Comparison of ENCODE assay signal across 17 mouse cellular contexts in genomic region chr2:132527864-132528263, GRCm38 (mm10). TPM values are rescaled to one million over a fixed set of nuclear protein-coding genes. Genes with fewer than 3 reads are reported as not detected.
DNase-seq lines count a peak whose midpoint lies in the region; ATAC-seq lines count a peak whose summit lies in the region.
"Had no signal": no experiment of that assay in that cellular context is flagged by ENCODE, and none has a peak within 500 bp of the region (broad histone marks: within the 10 kb centered on the region; RNA-seq: fewer than 3 reads in every experiment).

No protein-coding gene starts in this region.

- no peak overlapping the region for H3K27ac ChIP-seq in forebrain, embryonic 13.5 days
- no peak overlapping the region for H3K27ac ChIP-seq in forebrain, embryonic 11.5 days (ENCODE audit: low read depth, low read length)
- H3K27ac ChIP-seq in liver, embryonic 12.5 days = no peak overlapping the region
- H3K27ac ChIP-seq in liver, embryonic 16.5 days (ENCODE audit: low read length) = no peak overlapping the region
- H3K27ac ChIP-seq: hindbrain, embryonic 10.5 days; layer of hippocampus, adult 2 months; midbrain, embryonic 13.5 days had no signal

- 74% methylated on average over 1 of the region's 1 CpGs for WGBS in forebrain, embryonic 13.5 days
- WGBS in forebrain, embryonic 11.5 days = 88% methylated on average over 1 of the region's 1 CpGs
- WGBS in liver, embryonic 12.5 days (ENCODE audit: insufficient replicate concordance) = 77% methylated on average over 1 of the region's 1 CpGs
- 39% methylated on average over 1 of the region's 1 CpGs for WGBS in liver, embryonic 16.5 days (ENCODE audit: insufficient replicate concordance)

- no peak for DNase-seq in forebrain, embryonic 11.5 days (ENCODE audit: low spot score)
- DNase-seq in liver = no peak
- DNase-seq in adipocyte (ENCODE audit: low spot score) = peak; percentile 42
- DNase-seq in left cerebral cortex, postnatal 25 days (ENCODE audit: low spot score in 2 of 2) = no peak
- DNase-seq in kidney, adult 8-10 months = no peak
- DNase-seq: cerebellum, postnatal 36 days; gastrocnemius, postnatal 14 days; kidney, adult 18-20 months; lung, adult 18-20 months; thymus, adult 2 months had no signal

- no peaks in the 10 kb centered on the region for H3K9me3 ChIP-seq in forebrain, embryonic 13.5 days (replicated peaks)
- no peaks in the 10 kb centered on the region for H3K9me3 ChIP-seq in forebrain, embryonic 11.5 days (ENCODE audit: control insufficient read depth, low read length)
- no peaks in the 10 kb centered on the region for H3K9me3 ChIP-seq in liver, embryonic 12.5 days (replicated peaks)
- no peaks in the 10 kb centered on the region for H3K9me3 ChIP-seq in liver, embryonic 16.5 days (replicated peaks; ENCODE audit: control insufficient read depth, low read length)
- H3K9me3 ChIP-seq: hindbrain, embryonic 10.5 days; midbrain, embryonic 13.5 days had no signal

- H3K36me3 ChIP-seq in forebrain, embryonic 13.5 days (ENCODE audit: poor library complexity, severe bottlenecking) = peaks cover 35% of the 10 kb centered on the region
- no peaks in the 10 kb centered on the region; the same call in 1 of the 2 replicates for H3K36me3 ChIP-seq in forebrain, embryonic 11.5 days (ENCODE audit: control insufficient read depth, insufficient read depth, low read length)
- H3K36me3 ChIP-seq in liver, embryonic 12.5 days = peaks cover 55% of the 10 kb centered on the region
- peaks cover 26% of the 10 kb centered on the region for H3K36me3 ChIP-seq in liver, embryonic 16.5 days (ENCODE audit: control insufficient read depth, insufficient read depth)

- H3K4me1 ChIP-seq in forebrain, embryonic 13.5 days = peaks cover 6% of the 10 kb centered on the region; the same call in 1 of the 2 replicates
- H3K4me1 ChIP-seq in forebrain, embryonic 11.5 days (replicated peaks; ENCODE audit: control insufficient read depth, insufficient read depth, low read length) = no peaks in the 10 kb centered on the region
- no peaks in the 10 kb centered on the region for H3K4me1 ChIP-seq in liver, embryonic 12.5 days
- no peaks in the 10 kb centered on the region for H3K4me1 ChIP-seq in liver, embryonic 16.5 days (ENCODE audit: control insufficient read depth, low read depth, low read length)
- H3K4me1 ChIP-seq: hindbrain, embryonic 10.5 days; midbrain, embryonic 13.5 days had no signal

- intact Hi-C loops in left cerebral cortex, postnatal 25 days (cut with DNase I) = no loop called here

- no peaks in the 10 kb centered on the region for H3K27me3 ChIP-seq in forebrain, embryonic 13.5 days
- no peaks in the 10 kb centered on the region for H3K27me3 ChIP-seq in forebrain, embryonic 11.5 days (ENCODE audit: control insufficient read depth, insufficient read depth, low read length)
- no peaks in the 10 kb centered on the region for H3K27me3 ChIP-seq in liver, embryonic 12.5 days (replicated peaks)
- H3K27me3 ChIP-seq in liver, embryonic 16.5 days (ENCODE audit: control insufficient read depth, insufficient read depth, low read depth, low read length) = no peaks in the 10 kb centered on the region
- H3K27me3 ChIP-seq: midbrain, embryonic 13.5 days had no signal

- no peak overlapping the region for H3K4me2 ChIP-seq in forebrain, embryonic 13.5 days
- H3K4me2 ChIP-seq in forebrain, embryonic 11.5 days (ENCODE audit: low read depth, low read length, severe bottlenecking) = no peak overlapping the region
- H3K4me2 ChIP-seq in liver, embryonic 12.5 days = no peak overlapping the region
- H3K4me2 ChIP-seq in liver, embryonic 16.5 days (ENCODE audit: low read depth, low read length) = no peak overlapping the region
- H3K4me2 ChIP-seq: midbrain, embryonic 13.5 days had no signal

- no peak overlapping the region for H3K9ac ChIP-seq in forebrain, embryonic 13.5 days
- H3K9ac ChIP-seq in forebrain, embryonic 11.5 days (ENCODE audit: low read length) = no peak overlapping the region
- no peak overlapping the region for H3K9ac ChIP-seq in liver, embryonic 12.5 days
- no peak overlapping the region for H3K9ac ChIP-seq in liver, embryonic 16.5 days (ENCODE audit: low read depth, low read length)
- H3K9ac ChIP-seq: midbrain, embryonic 13.5 days had no signal

- ATAC-seq in forebrain, embryonic 13.5 days = peak; percentile 34; the same call in 1 of the 2 replicates
- ATAC-seq in forebrain, embryonic 11.5 days (replicated peaks; ENCODE audit: low FRiP score) = no peak
- peak; percentile 46; the same call in 1 of the 2 replicates for ATAC-seq in liver, embryonic 12.5 days
- 0 out of 2 replicates have a peak, but pooled peaks have one; percentile 31 for ATAC-seq in liver, embryonic 16.5 days (ENCODE audit: low read depth)

- H3K4me3 ChIP-seq in forebrain, embryonic 13.5 days = no peak overlapping the region
- no peak overlapping the region for H3K4me3 ChIP-seq in forebrain, embryonic 11.5 days (ENCODE audit: low read depth, low read length)
- H3K4me3 ChIP-seq in liver, embryonic 12.5 days = no peak overlapping the region
- no peak overlapping the region for H3K4me3 ChIP-seq in liver, embryonic 16.5 days (ENCODE audit: low read depth, low read length)
- H3K4me3 ChIP-seq: hindbrain, embryonic 10.5 days; layer of hippocampus, adult 2 months; midbrain, embryonic 13.5 days; myocyte had no signal

RNA-seq across cellular contexts. Expression of gene Gpcpd1, which starts 59.7 kb away (rescaled TPM):
- polyA plus RNA-seq in forebrain, embryonic 13.5 days (2015; fragmentation: Nextera tagmentation; extraction: Ambion mirVana) = 74.3 and 75.2 TPM in 2 replicates
- polyA plus RNA-seq in forebrain, embryonic 11.5 days (2014; fragmentation: Nextera tagmentation; extraction: Ambion mirVana) = 41.9 and 49.4 TPM in 2 replicates
- 50.6 and 56.2 TPM in 2 replicates for polyA plus RNA-seq in liver, embryonic 12.5 days (2016; fragmentation: Nextera tagmentation; extraction: Ambion mirVana)
- 69.8 and 70.6 TPM in 2 replicates for polyA plus RNA-seq in liver, embryonic 16.5 days (2015; fragmentation: Nextera tagmentation; extraction: Ambion mirVana)
- total RNA-seq in left cerebral cortex, postnatal 25 days (2021) = 10 to 100 TPM; 90.1 to 90.7 TPM
